Mouse (Mus musculus) MEL (cell line): ENCODE data around the gene Gm6121. TPM values are rescaled to one million over a fixed set of nuclear protein-coding genes. Genes with fewer than 3 reads are reported as not detected.
"Not testable (repeated sequence)": the region's sequence is repeated elsewhere in the genome, so short reads cannot be mapped to it uniquely, and the experiment has no call there.

ENCODE experiments used
- DNase-seq: peaks from one replicate; pipeline ENCODE4 v3.0.0; 2011; ENCODE audit warnings: low read depth, low spot score
- H3K27ac ChIP-seq: 2 replicates; pipeline ENCODE4 v1.5.1; 2012; ENCODE audit warnings: low read depth, mild to moderate bottlenecking, control low read depth, low read length, moderate library complexity; ENCODE audit not compliant: control insufficient read depth
- H3K27me3 ChIP-seq, 2 experiments: fragments of 150-350 bp in 1 of 2; sonication (generic) in 1 of 2; 2 replicates each; pipeline ENCODE4 v1.6.1; 2012; ENCODE audit warnings: low read length in 2 of 2, mild to moderate bottlenecking in 2 of 2, improper control_type of control experiment in 1 of 2, moderate library complexity in 1 of 2; ENCODE audit not compliant: insufficient read depth in 2 of 2, control insufficient read depth in 1 of 2
- H3K36me3 ChIP-seq, 2 experiments: 2 replicates each; pipeline ENCODE4 v1.6.1; 2012 to 2014; ENCODE audit warnings: low read length in 2 of 2, improper control_type of control experiment in 1 of 2, inconsistent platforms in 1 of 2, mild to moderate bottlenecking in 1 of 2; ENCODE audit not compliant: insufficient read depth in 2 of 2, control insufficient read depth in 1 of 2
- H3K4me1 ChIP-seq, 2 experiments: fragments of 150-350 bp in 1 of 2; sonication (generic) in 1 of 2; 2 replicates each; pipeline ENCODE4 v1.6.1; 2012; ENCODE audit warnings: low read length in 2 of 2, improper control_type of control experiment in 1 of 2, mild to moderate bottlenecking in 1 of 2; ENCODE audit not compliant: insufficient read depth in 2 of 2, control insufficient read depth in 1 of 2
- H3K4me3 ChIP-seq, 2 experiments: fragments of 150-350 bp in 1 of 2; sonication (generic) in 1 of 2; 2 replicates each; pipeline ENCODE4 v1.5.1; 2012; ENCODE audit warnings: low read depth in 2 of 2, low read length in 2 of 2, mild to moderate bottlenecking in 2 of 2, moderate library complexity in 2 of 2, control low read depth in 1 of 2, improper control_type of control experiment in 1 of 2; ENCODE audit not compliant: control insufficient read depth in 1 of 2, insufficient read depth in 1 of 2
- H3K79me2 ChIP-seq: 2 replicates; pipeline ENCODE4 v1.6.1; 2012; ENCODE audit warnings: mild to moderate bottlenecking, low read length, moderate library complexity; ENCODE audit not compliant: control insufficient read depth, poor library complexity, insufficient read depth
- H3K9ac ChIP-seq: 2 replicates; pipeline ENCODE4 v1.6.1; 2012; ENCODE audit warnings: low read depth, mild to moderate bottlenecking, control low read depth, low read length, moderate library complexity; ENCODE audit not compliant: control insufficient read depth, poor library complexity, severe bottlenecking
- H3K9me3 ChIP-seq: fragments of 150-350 bp; sonication (generic); replicated peaks from 2 replicates; pipeline ENCODE4 v1.6.1; 2012; ENCODE audit warnings: mild to moderate bottlenecking, low read length, improper control_type of control experiment, moderate library complexity; ENCODE audit not compliant: insufficient read depth
- polyA plus RNA-seq, 2 experiments: library from polyadenylated mRNA; stranded (reverse) in 1 of 2; unstranded in 1 of 2; fragments of >175 nt in 1 of 2; fragments of >200 nt in 1 of 2; gene quantifications; 2 replicates each; pipeline versions ENCODE4 v1.2.1 to v1.2.4; 2012; ENCODE audit warnings: low replicate concordance in 2 of 2, low read depth in 1 of 2; ENCODE audit not compliant: insufficient read length in 2 of 2, insufficient read depth in 1 of 2, missing spikeins in 1 of 2
- total RNA-seq: library from RNA; depleted of rRNA; stranded (reverse); fragments of 300-350 nt; gene quantifications from 2 replicates; pipeline ENCODE4 v1.2.3, GENCODE M21; 2012; rRNA removed

Gene Gm6121
- total RNA-seq (not detected in 2 replicates), polyA plus RNA-seq (not detected)

GRCm38 (mm10) chrX:26935597-26935996 lies at the start of gene Gm6121:
Gene Gm6121, minus strand, starts transcription at chrX:26935697.
- H3K9ac ChIP-seq, H3K4me3 ChIP-seq, H3K36me3 ChIP-seq, H3K27ac ChIP-seq, H3K27me3 ChIP-seq, H3K79me2 ChIP-seq, H3K9me3 ChIP-seq, DNase-seq, H3K4me1 ChIP-seq: not testable (repeated sequence)

Other genes starting within 250 kb of the Gm6121 start
- gene Gm14525, start 233.1 kb downstream of the Gm6121 start, total RNA-seq: not detected in 2 replicates
- not detected for gene Gm14525, start 233.1 kb downstream of the Gm6121 start, polyA plus RNA-seq